Mouse (Mus musculus): Measurements from ENCODE around the gene Gm340. TPM values are rescaled to one million over a fixed set of nuclear protein-coding genes. Genes with fewer than 3 reads are reported as not detected.
A peak's percentile ranks its signal among the peaks of the same experiment; 100 is the strongest.

The Gm340 gene
- polyA plus RNA-seq, 1 experiment from 2014 or later, result 2.3 TPM

DNA sequence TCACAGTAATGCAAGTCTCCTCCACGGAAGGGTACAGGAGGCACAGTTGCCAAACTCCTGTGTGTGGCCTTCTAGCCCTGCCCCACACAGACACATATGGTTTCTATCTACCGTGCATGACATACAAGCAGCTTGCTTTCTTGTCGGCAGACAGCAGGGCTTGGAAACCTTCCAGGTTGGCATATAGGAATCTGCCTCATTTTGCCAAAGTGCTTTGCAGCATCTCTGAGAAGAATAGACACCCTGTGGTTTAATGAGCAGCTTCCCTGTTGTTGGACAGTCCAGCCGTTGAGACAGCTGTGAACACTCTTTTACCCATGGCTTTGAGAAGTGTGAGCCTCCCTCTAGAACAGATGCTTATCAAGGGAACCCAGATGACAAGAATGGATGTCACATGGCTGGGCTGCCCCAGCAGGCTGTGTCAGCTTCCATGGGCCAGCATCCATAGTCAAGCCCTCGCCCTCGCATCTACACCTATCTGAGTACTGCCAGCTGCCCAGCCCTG, 36.0 kb downstream of the Gm340 start:
- peak overlapping the region; percentile 21; the same call in 1 of the 2 replicates for H3K27ac ChIP-seq
- no peaks in the 10 kb centered on the region for H3K9me3 ChIP-seq (replicated peaks)
- H3K4me3 ChIP-seq, result no peak overlapping the region
- peak; percentile 51 for DNase-seq (ENCODE audit: low spot score)
- no peaks in the 10 kb centered on the region for H3K36me3 ChIP-seq
- peaks cover 73% of the 10 kb centered on the region for H3K27me3 ChIP-seq (ENCODE audit: low read depth, poor library complexity, severe bottlenecking)
- 46% methylated on average over 6 of the region's 6 CpGs for WGBS
- peaks cover 62% of the 10 kb centered on the region for H3K4me1 ChIP-seq

DNA sequence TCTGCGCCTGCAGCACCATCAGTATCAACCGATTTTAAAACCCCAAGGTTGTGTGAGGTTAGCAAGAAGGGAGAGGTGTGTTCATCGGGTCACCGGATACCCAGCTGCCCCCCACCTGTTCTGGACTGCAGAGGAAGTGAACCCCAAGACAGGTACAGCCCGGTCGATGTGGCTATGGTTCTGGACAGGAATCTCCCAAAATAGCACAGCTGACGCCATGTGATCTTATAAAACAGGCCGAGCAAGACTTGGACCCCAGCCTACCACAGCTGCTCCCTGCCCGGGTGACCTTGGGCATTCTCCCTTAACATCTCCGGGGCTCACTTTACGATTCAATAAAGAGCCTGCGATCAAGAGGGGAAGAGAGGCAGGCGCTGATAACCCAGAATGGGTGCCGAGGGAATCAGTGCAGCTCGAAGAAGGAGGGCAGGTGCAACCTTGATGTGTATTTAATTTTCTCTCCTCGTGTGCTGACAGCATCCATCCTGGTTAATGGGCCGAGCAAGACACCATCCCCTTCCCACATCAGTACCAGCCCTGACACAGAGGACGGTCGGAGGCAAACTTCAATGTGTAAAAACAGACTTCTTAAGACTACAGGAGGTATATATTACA, 36.7 kb downstream of the Gm340 start:
- H3K4me1 ChIP-seq, result peaks cover 55% of the 10 kb centered on the region
- H3K4me3 ChIP-seq, result no peak overlapping the region
- WGBS, result 77% methylated on average over 19 of the region's 19 CpGs
- H3K27ac ChIP-seq, result no peak overlapping the region
- H3K9me3 ChIP-seq (replicated peaks), result no peaks in the 10 kb centered on the region
- no peak for DNase-seq (ENCODE audit: low spot score)
- H3K36me3 ChIP-seq, result no peaks in the 10 kb centered on the region
- peaks cover 71% of the 10 kb centered on the region for H3K27me3 ChIP-seq (ENCODE audit: low read depth, poor library complexity, severe bottlenecking)

DNA sequence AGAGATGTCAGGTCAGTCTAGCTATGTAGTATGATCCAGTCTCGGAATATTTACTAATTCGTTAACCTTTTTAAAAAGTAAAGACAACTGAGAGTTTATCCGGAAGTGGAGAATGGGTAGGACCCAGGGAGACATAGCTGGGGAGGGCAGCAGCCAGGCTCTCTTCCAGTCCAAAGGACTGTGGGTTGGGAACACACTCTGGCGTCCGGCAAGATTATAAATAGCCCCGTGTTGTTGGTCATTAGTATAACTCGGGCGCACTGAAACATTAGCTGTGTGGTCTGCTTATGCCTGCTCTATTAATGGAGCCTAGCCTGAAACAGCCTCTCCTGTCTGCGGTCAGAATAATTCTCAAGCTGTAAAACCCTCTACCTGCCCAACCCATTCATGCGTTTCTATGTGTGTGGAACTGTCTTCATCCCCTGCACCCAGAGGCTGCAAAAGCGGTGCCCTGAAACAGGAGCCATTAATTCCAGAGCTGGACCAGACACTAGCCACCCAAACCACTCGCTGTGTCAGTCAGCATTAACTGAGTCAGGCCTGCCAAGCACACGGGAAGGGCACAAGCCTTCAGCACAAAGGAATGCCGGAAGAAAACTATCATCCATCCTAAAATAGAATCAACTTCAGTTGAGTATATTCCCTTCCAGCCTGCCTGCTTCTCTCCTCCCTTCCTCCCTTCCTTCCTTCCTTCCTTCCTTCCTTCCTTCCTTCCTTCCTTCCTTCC, 38.4 kb downstream of the Gm340 start:
- no peak for DNase-seq (ENCODE audit: low spot score)
- peaks cover 39% of the 10 kb centered on the region for H3K4me1 ChIP-seq
- H3K27ac ChIP-seq, result no peak overlapping the region
- no peak overlapping the region for H3K4me3 ChIP-seq
- H3K9me3 ChIP-seq (replicated peaks), result no peaks in the 10 kb centered on the region
- peaks cover 56% of the 10 kb centered on the region for H3K27me3 ChIP-seq (ENCODE audit: low read depth, poor library complexity, severe bottlenecking)
- H3K36me3 ChIP-seq, result no peaks in the 10 kb centered on the region
- 84% methylated on average over 14 of the region's 14 CpGs for WGBS

DNA sequence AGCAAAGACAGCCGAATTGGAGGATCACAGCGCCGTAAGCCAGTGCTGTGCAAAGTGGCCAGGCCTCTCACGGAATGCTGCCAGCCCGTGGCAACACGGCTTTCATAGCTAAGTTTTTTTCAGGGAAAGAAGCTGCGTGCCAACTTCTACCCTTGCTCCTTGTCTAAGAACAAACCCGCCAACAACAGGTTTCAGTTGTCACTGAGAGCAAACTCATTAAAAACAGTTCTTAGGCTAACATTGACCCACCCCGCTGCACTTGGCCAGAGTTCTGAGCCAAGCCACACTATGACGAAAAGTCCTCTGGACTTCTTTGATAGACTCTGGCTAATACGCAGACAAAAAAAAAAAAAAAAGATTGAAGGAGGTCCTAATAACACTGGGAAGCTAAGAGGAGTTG, 46.8 kb downstream of the Gm340 start:
- 88% methylated on average over 11 of the region's 11 CpGs for WGBS
- H3K27ac ChIP-seq, result no peak overlapping the region
- no peak for DNase-seq (ENCODE audit: low spot score)

DNA sequence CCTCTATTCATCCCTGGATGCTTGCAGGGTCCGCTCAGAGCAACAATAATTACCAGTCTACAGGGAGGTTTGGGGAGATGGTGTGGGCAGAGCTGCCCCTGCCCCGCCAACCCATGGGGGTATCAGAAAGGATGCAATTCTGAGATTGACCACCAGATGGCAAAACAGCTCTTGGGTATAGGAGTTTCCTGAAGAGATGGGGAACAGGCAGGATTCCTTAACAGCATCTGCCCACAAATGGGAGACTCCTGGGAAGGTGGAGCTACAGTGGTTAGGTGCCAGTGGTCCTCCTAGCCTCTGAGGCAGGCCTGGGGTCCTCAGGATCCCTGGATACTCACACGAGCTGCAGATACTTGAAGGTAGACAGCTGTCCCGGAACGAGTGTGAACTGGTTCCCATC, 47.4 kb downstream of the Gm340 start:
- Histone ChIP-seq H3K27me3 (ENCODE audit: low read depth, poor library complexity, severe bottlenecking) (0 out of 2 replicates have a peak, but pooled peaks cover 6% of the 10 kb centered on the region), H3K36me3 (no peaks in the 10 kb centered on the region), H3K27ac (no peak overlapping the region), H3K4me1 (no peaks in the 10 kb centered on the region), H3K9me3 (replicated peaks) (no peaks in the 10 kb centered on the region), H3K4me3 (no peak overlapping the region)
- 45% methylated on average over 5 of the region's 5 CpGs for WGBS
- DNase-seq (ENCODE audit: low spot score), result peak; percentile 63

More for the DNA sequence above, 46.8 kb downstream of the Gm340 start:
- Histone ChIP-seq H3K4me3 (no peak overlapping the region), H3K36me3 (no peaks in the 10 kb centered on the region), H3K9me3 (replicated peaks) (no peaks in the 10 kb centered on the region), H3K4me1 (no peaks in the 10 kb centered on the region), H3K27me3 (ENCODE audit: low read depth, poor library complexity, severe bottlenecking) (0 out of 2 replicates have a peak, but pooled peaks cover 6% of the 10 kb centered on the region)

DNA sequence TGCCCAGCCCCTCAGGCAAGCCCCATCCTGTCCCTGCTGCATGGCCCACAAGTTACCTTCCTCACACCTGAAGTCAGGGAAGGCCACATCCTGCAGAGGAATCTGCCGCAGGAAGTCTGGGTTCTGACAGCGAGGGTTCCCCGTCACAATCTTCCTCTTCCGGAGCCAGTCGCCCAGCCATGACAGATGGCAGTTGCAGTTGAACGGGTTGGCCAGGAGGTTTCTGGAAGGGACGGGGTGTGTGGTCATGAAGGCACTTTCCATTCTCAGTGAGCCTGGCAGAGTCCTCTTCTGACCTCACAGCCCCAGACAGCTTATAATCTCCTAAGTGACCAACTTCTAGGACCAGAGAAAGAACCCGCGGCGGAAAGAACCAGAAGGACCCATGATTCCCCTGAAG, 51.9 kb downstream of the Gm340 start:
- H3K36me3 ChIP-seq, result no peaks in the 10 kb centered on the region
- peaks cover 5% of the 10 kb centered on the region; the same call in 1 of the 2 replicates for H3K4me1 ChIP-seq
- 0 out of 2 replicates have a peak, but pooled peaks cover 6% of the 10 kb centered on the region for H3K27me3 ChIP-seq (ENCODE audit: low read depth, poor library complexity, severe bottlenecking)
- no peak overlapping the region for H3K4me3 ChIP-seq
- 88% methylated on average over 10 of the region's 10 CpGs for WGBS
- DNase-seq (ENCODE audit: low spot score), result no peak
- H3K9me3 ChIP-seq (replicated peaks), result no peaks in the 10 kb centered on the region
- H3K27ac ChIP-seq, result no peak overlapping the region

DNA sequence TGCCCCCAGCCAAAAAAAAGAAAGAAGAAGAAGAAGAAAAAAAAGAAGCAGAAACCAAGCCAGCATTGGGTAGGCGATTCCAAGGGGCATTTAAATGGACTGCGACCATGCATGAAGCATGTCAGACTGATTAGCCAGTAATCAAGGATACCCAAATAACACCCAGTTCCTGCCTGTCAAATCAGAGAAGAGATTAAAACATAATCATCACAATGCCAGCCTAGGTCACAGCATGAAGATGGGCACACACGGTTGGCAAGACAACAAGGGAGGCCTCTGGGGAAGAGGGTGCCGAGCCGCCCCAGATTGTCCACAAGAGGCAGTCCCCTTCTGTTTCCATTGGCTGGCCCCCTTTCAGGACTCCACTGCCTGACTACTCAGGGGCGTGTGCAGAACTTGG, 52.8 kb downstream of the Gm340 start:
- Histone ChIP-seq H3K9me3 (replicated peaks) (no peaks in the 10 kb centered on the region), H3K36me3 (no peaks in the 10 kb centered on the region), H3K4me1 (peaks cover 5% of the 10 kb centered on the region; the same call in 1 of the 2 replicates), H3K27me3 (ENCODE audit: low read depth, poor library complexity, severe bottlenecking) (0 out of 2 replicates have a peak, but pooled peaks cover 6% of the 10 kb centered on the region), H3K27ac (no peak overlapping the region), H3K4me3 (no peak overlapping the region)
- 86% methylated on average over 6 of the region's 6 CpGs for WGBS
- no peak for DNase-seq (ENCODE audit: low spot score)

Small RNAs within 50 kb of the gene (microRNA-seq; reads per million reads assigned to microRNA genes)
- not detected for gene Mir8091

Other genes starting within 250 kb of the Gm340 start
- 0.63 and 0.96 TPM in 2 replicates for gene Pik3ap1, start 197.3 kb upstream of the Gm340 start, polyA plus RNA-seq (2016; fragmentation: Nextera tagmentation; extraction: Ambion mirVana)
- gene Lcor, start 99.7 kb upstream of the Gm340 start, polyA plus RNA-seq (2016; fragmentation: Nextera tagmentation; extraction: Ambion mirVana), result 7.7 and 8.7 TPM in 2 replicates
- 0.97 and 1.1 TPM in 2 replicates for gene Slit1, start 161.3 kb downstream of the Gm340 start, polyA plus RNA-seq (2016; fragmentation: Nextera tagmentation; extraction: Ambion mirVana)
- gene Arhgap19, start 219.7 kb downstream of the Gm340 start, polyA plus RNA-seq (2016; fragmentation: Nextera tagmentation; extraction: Ambion mirVana), result 45.7 and 47.1 TPM in 2 replicates
- gene Frat1, start 247.6 kb downstream of the Gm340 start, polyA plus RNA-seq (2016; fragmentation: Nextera tagmentation; extraction: Ambion mirVana), result 4.3 and 4.9 TPM in 2 replicates

All from limb, embryonic 10.5 days (tissue).